Mouse (Mus musculus): ENCODE data around the gene Slc7a7.

DNA sequence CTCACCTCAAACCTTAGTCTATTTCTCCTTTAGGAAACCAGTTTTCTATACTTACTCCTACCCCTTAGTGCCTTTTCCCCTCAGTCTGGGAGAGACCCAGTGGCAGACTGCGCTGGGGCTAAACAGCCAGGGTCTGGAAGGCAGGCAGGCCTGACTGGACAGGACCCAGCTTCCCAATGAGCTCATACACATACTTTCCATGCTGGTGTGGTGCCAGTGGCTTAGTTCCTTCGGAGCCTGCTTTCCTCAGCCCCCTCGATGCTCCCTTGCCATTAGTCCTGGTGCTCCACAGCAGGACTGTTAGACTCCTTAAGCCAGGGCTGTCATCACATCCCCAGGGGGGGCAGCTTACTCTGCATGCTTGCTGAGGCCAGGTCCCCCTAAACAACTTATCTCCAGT lies 27.9 kb upstream of the Slc7a7 start:
- no peak for TF ChIP-seq CTCF (IDR thresholded peaks at IDR 0.05; ENCODE audit: extremely low read depth, insufficient read length, insufficient replicate concordance, low read depth, low read length)
- TF ChIP-seq POLR2A (IDR thresholded peaks at IDR 0.05; ENCODE audit: low read depth, low read length) = no peak

Measured in small intestine, adult 2 months (tissue).